Mouse (Mus musculus) myocyte (in vitro differentiated cells): ENCODE measurements around the gene Serpine1.

Source experiments
- E2F4 ChIP-seq: IDR thresholded peaks from one replicate; pipeline ENCODE4 v1.6.1; 2011; ENCODE audit warnings: mild to moderate bottlenecking, control low read depth, moderate library complexity; ENCODE audit not compliant: insufficient read depth
- MAX ChIP-seq: IDR thresholded peaks from one replicate; pipeline ENCODE4 v1.6.1; 2011; ENCODE audit warnings: low read depth, mild to moderate bottlenecking, control low read depth
- POLR2A ChIP-seq: IDR thresholded peaks from one replicate; pipeline ENCODE4 v1.6.1; 2011; ENCODE audit warnings: low read depth, mild to moderate bottlenecking, control low read depth, moderate library complexity; ENCODE audit not compliant: insufficient read length

DNA sequence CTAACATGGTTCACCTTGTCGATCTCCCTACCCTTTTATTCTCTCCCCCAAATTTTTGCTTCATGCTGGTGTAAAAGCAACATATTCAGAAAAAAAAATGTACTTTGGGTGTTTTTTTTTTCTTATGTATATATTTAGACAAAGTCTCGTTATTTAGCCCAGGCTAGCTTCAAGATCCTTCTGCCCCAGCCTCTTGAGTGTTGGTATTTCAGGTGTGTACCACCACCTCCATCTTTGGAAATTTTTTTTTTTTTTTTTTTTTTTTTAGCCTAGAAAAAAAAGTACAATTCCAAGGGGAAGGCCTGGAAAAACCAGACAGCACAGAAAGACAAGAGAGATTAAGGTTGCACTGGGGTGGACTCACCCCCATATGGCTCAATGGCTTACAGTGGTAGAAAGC, 44.9 kb upstream of the Serpine1 start:
- TF ChIP-seq MAX, result no peak
- no peak for TF ChIP-seq E2F4
- no peak for TF ChIP-seq POLR2A
